Mouse (Mus musculus) mammary gland, adult 2 months (tissue): ENCODE measurements around the gene Obox1. TPM values are rescaled to one million over a fixed set of nuclear protein-coding genes. Genes with fewer than 3 reads are reported as not detected.

Experiments
- polyA plus RNA-seq: library from polyadenylated mRNA; depleted of rRNA; stranded (reverse); fragments of >200 nt; gene quantifications from 2 replicates; pipeline ENCODE4 v1.2.3, GENCODE M21; 2012; ENCODE audit warnings: low replicate concordance; rRNA removed

The Obox1 gene
- polyA plus RNA-seq, result not detected in 2 replicates

GRCm38 (mm10) chr7:15388421-15388998 is at the start of gene Obox1, which contains the start of gene Obox2:
Obox1 (plus strand) TSS chr7:15388948.
Obox2 (plus strand) TSS chr7:15388721.

Other genes with a start within 250 kb of the Obox1 start
- gene Obox2, start 227 bp upstream of the Obox1 start, polyA plus RNA-seq, result not detected in 2 replicates